Mouse (Mus musculus): ENCODE measurements around the gene Lrrc57.

Gene Lrrc57

GRCm38 (mm10) chr2:120608830-120609723 is at the start of gene Lrrc57, which contains the start of gene Haus2:
Lrrc57 (minus strand) TSS chr2:120609520.
Haus2 (plus strand) TSS chr2:120609383.
- peak; percentile 92 for DNase-seq

GRCm38 (mm10) chr2:120658486-120658885 is 49.2 kb upstream of the Lrrc57 start:
- DNase-seq: no peak

- DNase-seq: no peak
These were observed 47.4 kb upstream of the Lrrc57 start for GRCm38 (mm10) chr2:120656711-120657110.

- DNase-seq: no peak
These were observed 46.6 kb upstream of the Lrrc57 start for GRCm38 (mm10) chr2:120655905-120656304.

- DNase-seq: no peak
These were observed 45.4 kb upstream of the Lrrc57 start for GRCm38 (mm10) chr2:120654693-120655092.

- DNase-seq: no peak
These were observed 43.6 kb upstream of the Lrrc57 start for GRCm38 (mm10) chr2:120652925-120653284.

- DNase-seq: no peak
These were observed 43.1 kb upstream of the Lrrc57 start for GRCm38 (mm10) chr2:120652256-120652924.

- no peak for DNase-seq
These were observed 37.5 kb upstream of the Lrrc57 start for GRCm38 (mm10) chr2:120646777-120647176.

- no peak for DNase-seq
These were observed 34.5 kb upstream of the Lrrc57 start for GRCm38 (mm10) chr2:120643836-120644235.

GRCm38 (mm10) chr2:120640835-120641234 is 31.5 kb upstream of the Lrrc57 start:
- DNase-seq: no peak

GRCm38 (mm10) chr2:120631957-120632356 is 22.6 kb upstream of the Lrrc57 start:
- DNase-seq: no peak

- DNase-seq: peak; percentile 11
These were observed 22.2 kb upstream of the Lrrc57 start for GRCm38 (mm10) chr2:120631521-120631920.

- DNase-seq: no peak
These were observed 21.3 kb upstream of the Lrrc57 start for GRCm38 (mm10) chr2:120630655-120631054.

GRCm38 (mm10) chr2:120630246-120630645 is 20.9 kb upstream of the Lrrc57 start:
- DNase-seq: no peak

GRCm38 (mm10) chr2:120628886-120629735 is 19.8 kb upstream of the Lrrc57 start, which contains the start of gene Stard9:
Stard9 (plus strand) TSS chr2:120629121.
- DNase-seq: peak; percentile 99

- DNase-seq: no peak
These were observed 19.0 kb upstream of the Lrrc57 start for GRCm38 (mm10) chr2:120628076-120628865.

- no peak for DNase-seq
These were observed 13.6 kb upstream of the Lrrc57 start for GRCm38 (mm10) chr2:120622920-120623319.

- DNase-seq: no peak
These were observed 10.2 kb upstream of the Lrrc57 start for GRCm38 (mm10) chr2:120619538-120619937.

- DNase-seq: no peak
These were observed 7.2 kb upstream of the Lrrc57 start for GRCm38 (mm10) chr2:120616279-120617163.

GRCm38 (mm10) chr2:120606021-120606690 is 3.2 kb downstream of the Lrrc57 start:
- DNase-seq: no peak

Data from liver (tissue).